Mouse (Mus musculus) neural tube, embryonic 12.5 days (tissue): ENCODE measurements around the gene AI413582. TPM values are rescaled to one million over a fixed set of nuclear protein-coding genes. Genes with fewer than 3 reads are reported as not detected.

Experiments used
- ATAC-seq: fragments of 200-750 bp; cut with Nextera tagmentation; 2 replicates; pipeline ENCODE4 v1.8.0; 2017; ENCODE audit warnings: low read depth, mild to moderate bottlenecking, moderate TSS enrichment, moderate library complexity; ENCODE audit not compliant: low FRiP score
- H3K27ac ChIP-seq: fragments of 300-500 bp; sonication (generic); 2 replicates; pipeline ENCODE4 v1.5.1; 2016
- H3K27me3 ChIP-seq: fragments of 300-500 bp; sonication (generic); replicated peaks from 2 replicates; pipeline ENCODE4 v1.6.1; 2016; ENCODE audit warnings: mild to moderate bottlenecking
- H3K36me3 ChIP-seq: fragments of 300-500 bp; sonication (generic); 2 replicates; pipeline ENCODE4 v1.6.1; 2016; ENCODE audit warnings: mild to moderate bottlenecking
- H3K4me1 ChIP-seq: fragments of 300-500 bp; sonication (generic); 2 replicates; pipeline ENCODE4 v1.6.1; 2016
- H3K4me2 ChIP-seq: fragments of 300-500 bp; sonication (generic); replicated peaks from 2 replicates; pipeline ENCODE4 v1.6.1; 2016; ENCODE audit warnings: mild to moderate bottlenecking
- H3K4me3 ChIP-seq: fragments of 300-500 bp; sonication (generic); 2 replicates; pipeline ENCODE4 v1.5.1; 2016
- H3K9ac ChIP-seq: fragments of 300-500 bp; sonication (generic); 2 replicates; pipeline ENCODE4 v1.6.1; 2016; ENCODE audit warnings: mild to moderate bottlenecking
- H3K9me3 ChIP-seq: fragments of 300-500 bp; sonication (generic); 2 replicates; pipeline ENCODE4 v1.6.1; 2016; ENCODE audit warnings: mild to moderate bottlenecking
- WGBS: fragments of 180-500 bp; shearing (Covaris S2); methylation state at CpG from one replicate; pipeline ENCODE4 v1.1.7; 2016; 5-methylcytosine and 5-hydroxymethylcytosine counted together
- polyA plus RNA-seq: library from polyadenylated mRNA; unstranded; fragments of >200 nt; fragmentation: Nextera tagmentation; extraction: Ambion mirVana; gene quantifications from 2 replicates; pipeline ENCODE4 v1.2.1, GENCODE M21; 2016

AI413582 gene
- polyA plus RNA-seq, 1 experiment from 2014 or later, result 30.9 TPM

DNA sequence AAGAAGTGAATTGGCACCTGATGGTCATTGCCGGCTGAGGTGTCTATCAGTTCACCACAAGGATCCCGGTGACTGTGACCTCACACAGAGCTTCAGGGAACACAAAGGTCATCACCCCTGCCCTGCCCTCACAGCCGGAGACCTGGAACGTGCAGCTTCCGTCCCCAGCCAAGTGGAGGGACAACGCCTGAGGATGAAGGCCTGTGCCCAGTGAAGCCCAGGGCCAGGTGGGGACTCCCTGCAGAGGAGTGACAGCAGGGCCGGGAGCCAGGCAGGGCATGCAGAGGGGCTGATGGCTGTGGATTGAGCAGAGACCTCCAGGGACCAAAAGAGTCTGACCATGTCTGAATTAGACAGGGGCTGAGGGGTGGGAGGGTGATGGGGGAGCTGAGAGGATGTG, 42.4 kb downstream of the AI413582 start:
- Histone ChIP-seq H3K27ac (no peak overlapping the region), H3K9ac (no peak overlapping the region), H3K4me2 (no peak overlapping the region), H3K4me3 (no peak overlapping the region), H3K27me3 (peaks cover 21% of the 10 kb centered on the region), H3K36me3 (no peaks in the 10 kb centered on the region), H3K9me3 (no peaks in the 10 kb centered on the region), H3K4me1 (peaks cover 16% of the 10 kb centered on the region)
- no peak for ATAC-seq
- WGBS, result 62% methylated on average over 7 of the region's 7 CpGs

DNA sequence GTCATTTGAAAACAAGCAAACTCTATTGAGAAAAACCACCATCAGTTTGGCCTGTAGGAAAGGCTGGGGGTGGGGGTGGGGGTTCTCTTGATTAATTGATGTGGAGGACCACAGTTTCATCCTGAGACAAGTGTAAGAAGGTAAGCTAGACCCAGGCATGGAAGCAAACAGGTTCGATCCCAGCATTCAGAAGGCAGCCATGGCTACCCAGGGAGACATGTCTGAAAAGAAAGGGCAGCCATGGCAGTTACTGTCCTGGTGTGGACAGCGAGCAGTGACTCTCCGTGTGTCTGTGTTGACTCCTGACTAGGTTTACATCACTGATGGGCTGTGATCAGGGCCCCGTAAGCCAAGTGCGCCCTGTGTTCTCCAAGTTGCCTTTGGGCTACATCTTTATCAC, 44.3 kb downstream of the AI413582 start, which contains the start of gene Grm4:
TSS of gene Grm4 (minus strand) at position 101 of the 400 bp plus-strand sequence.
- Histone ChIP-seq H3K9ac (no peak within 1 kb of the TSS), H3K27ac (no peak within 1 kb of the TSS), H3K36me3 (no peaks in the 10 kb centered on the region), H3K9me3 (no peaks in the 10 kb centered on the region), H3K4me1 (peaks cover 16% of the 10 kb centered on the region), H3K27me3 (peaks cover 26% of the 10 kb centered on the region), H3K4me2 (peak within 1 kb of the TSS; percentile 38), H3K4me3 (no peak within 1 kb of the TSS)
- 79% methylated on average over 5 of the region's 5 CpGs for WGBS
- no peak for ATAC-seq

DNA sequence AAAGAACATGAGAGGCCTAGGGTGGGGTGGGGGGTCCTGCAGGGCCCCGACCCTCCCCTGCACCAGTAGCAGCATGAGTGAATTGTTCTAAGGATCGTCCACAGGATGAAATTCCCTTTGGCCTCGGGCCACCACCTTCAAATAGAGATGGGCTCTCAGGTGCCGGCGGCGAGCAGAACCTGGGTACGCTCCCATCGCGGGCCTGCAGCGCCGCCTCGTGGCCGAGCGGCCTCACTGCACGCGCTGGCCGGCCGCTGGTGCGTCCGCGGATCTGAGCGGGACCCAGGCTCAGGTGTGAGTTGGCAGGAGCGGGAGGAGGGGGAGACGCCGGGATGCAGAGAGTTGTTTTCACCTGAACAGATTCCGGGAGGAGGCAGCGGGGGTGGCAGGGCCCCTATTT, 45.0 kb downstream of the AI413582 start:
- Histone ChIP-seq H3K36me3 (no peaks in the 10 kb centered on the region), H3K27ac (no peak overlapping the region), H3K4me3 (no peak overlapping the region), H3K9ac (no peak overlapping the region), H3K27me3 (peaks cover 26% of the 10 kb centered on the region), H3K4me2 (peak overlapping the region; percentile 38), H3K4me1 (peaks cover 16% of the 10 kb centered on the region), H3K9me3 (no peaks in the 10 kb centered on the region)
- 2% methylated on average over 27 of the region's 27 CpGs for WGBS
- peak; percentile 34; the same call in 1 of the 2 replicates for ATAC-seq

DNA sequence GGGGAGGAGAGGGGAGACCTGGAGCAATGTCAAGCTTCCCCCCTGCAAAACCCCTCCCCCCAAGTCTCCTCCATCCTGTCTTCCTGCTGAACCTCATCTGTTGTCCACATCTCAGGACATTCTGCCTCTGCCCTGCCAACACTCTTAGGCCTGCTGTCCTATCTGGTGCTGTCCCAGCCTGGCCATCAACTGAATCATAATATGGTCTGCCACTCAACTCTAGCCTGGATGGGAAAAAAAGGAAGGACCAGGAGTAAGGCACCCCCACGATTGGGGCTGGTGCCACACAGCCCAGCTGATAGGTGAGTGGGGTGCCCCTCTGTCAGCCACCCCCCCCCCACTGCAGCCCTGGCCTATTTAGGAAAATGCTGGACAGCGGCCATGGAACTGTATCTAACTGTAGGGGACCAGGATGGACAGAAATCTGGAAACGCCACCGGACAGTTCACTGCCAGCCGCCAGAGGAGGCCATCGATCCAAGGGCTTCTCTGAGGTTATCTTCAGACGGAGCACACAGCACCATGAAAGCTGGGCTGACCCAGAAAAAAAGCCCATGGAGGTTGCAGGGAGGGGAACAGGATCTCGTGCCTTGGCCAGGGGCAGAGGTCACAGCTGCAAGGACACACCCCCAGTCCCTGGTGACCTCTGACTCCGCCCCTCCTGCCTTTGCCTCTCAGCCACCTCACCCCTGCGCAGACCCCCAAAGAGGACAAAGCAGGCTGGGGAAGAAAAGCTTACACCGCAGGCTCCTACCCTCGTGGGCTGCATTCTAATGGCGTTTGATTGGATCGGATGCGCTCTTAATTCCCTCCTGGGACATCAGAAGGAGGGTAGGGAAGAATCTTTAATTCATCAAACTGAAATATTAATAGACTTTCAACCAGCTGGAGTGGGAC, 46.6 kb downstream of the AI413582 start:
- Histone ChIP-seq H3K4me3 (no peak overlapping the region), H3K4me2 (no peak overlapping the region), H3K4me1 (peaks cover 18% of the 10 kb centered on the region), H3K27ac (peak overlapping the region; percentile 13; the same call in 1 of the 2 replicates), H3K27me3 (peaks cover 40% of the 10 kb centered on the region), H3K9ac (no peak overlapping the region), H3K36me3 (no peaks in the 10 kb centered on the region), H3K9me3 (no peaks in the 10 kb centered on the region)
- no peak for ATAC-seq
- 29% methylated on average over 15 of the region's 15 CpGs for WGBS

DNA sequence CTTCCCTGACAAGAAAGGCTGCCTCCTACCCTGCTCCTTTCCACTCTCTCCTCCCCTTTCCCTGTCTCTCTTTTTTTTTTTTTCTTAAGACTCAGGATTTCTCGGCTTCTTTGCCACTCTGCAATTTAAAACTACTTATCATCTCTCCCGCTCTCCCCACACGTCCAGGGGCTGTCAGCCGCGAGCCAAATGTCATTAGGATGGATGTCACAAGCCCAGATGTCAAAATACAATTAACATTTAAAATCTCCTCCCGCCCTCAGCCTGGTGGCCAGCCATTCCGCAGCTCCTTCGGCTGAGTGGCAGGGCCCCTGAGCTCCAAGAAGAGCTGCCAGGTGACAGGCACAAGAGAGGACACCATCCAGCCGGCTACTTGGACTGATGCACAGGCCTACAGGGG, 47.3 kb downstream of the AI413582 start:
- no peaks in the 10 kb centered on the region for H3K36me3 ChIP-seq
- peaks cover 25% of the 10 kb centered on the region for H3K4me1 ChIP-seq
- peaks cover 47% of the 10 kb centered on the region for H3K27me3 ChIP-seq

DNA sequence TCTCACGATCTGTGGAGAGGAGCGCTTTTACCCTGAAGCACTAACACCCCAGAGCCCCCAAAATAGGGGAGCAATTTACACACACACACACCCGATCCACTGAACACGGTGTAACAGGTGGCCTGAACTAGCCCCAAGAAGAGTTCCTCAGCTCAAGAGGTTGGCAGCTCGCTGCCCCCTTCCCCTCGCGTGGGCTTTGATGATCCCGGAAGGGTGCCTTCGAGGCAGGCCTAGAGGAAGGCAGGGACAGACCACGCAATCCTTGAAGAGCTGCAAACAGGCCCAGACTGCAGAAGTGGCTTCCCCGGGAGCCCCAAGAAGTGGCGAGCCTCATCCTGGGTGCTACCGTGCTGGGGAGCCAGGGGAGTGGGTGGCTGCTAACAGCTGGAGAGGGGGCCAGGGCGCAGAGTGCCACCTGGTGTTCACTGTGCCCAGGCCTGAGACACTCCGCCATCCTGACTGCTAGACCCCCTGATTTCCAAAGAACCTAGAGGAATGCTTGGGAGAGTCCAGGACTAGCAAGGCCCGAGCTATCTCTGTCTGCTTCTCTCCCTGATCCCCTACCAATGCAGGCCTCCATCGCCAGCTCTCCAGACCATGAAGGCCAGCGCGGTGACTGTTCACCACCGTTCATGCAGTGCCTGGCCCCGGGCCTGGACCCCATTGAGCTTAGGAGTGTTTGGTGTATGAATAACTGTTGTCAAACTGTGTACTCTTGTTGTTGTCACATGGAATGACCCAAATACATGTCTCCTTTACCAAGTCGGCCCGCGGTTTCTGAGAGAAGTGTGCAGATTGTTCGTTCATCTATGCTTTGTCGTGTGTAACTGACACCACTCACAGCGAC, 51.4 kb downstream of the AI413582 start:
- Histone ChIP-seq H3K9me3 (no peaks in the 10 kb centered on the region), H3K4me1 (peaks cover 37% of the 10 kb centered on the region), H3K36me3 (no peaks in the 10 kb centered on the region), H3K9ac (no peak overlapping the region), H3K27me3 (peaks cover 66% of the 10 kb centered on the region), H3K4me3 (peak overlapping the region; percentile 69; the same call in 1 of the 2 replicates), H3K4me2 (peak overlapping the region; percentile 97), H3K27ac (no peak overlapping the region)
- 34% methylated on average over 27 of the region's 27 CpGs for WGBS
- no peak for ATAC-seq

More for the DNA sequence above, 47.3 kb downstream of the AI413582 start:
- 25% methylated on average over 9 of the region's 9 CpGs for WGBS
- no peaks in the 10 kb centered on the region for H3K9me3 ChIP-seq
- no peak for ATAC-seq
- H3K27ac ChIP-seq, result no peak overlapping the region
- no peak overlapping the region for H3K4me2 ChIP-seq
- no peak overlapping the region for H3K4me3 ChIP-seq
- H3K9ac ChIP-seq, result no peak overlapping the region

Other genes starting within 250 kb of the AI413582 start
- 2.7 and 3.4 TPM in 2 replicates for gene Grm4, start 44.4 kb downstream of the AI413582 start, polyA plus RNA-seq
- gene Hmga1, start 9.3 kb downstream of the AI413582 start, polyA plus RNA-seq, result 196 and 214 TPM in 2 replicates
- 213 and 227 TPM in 2 replicates for gene Nudt3, start 57.7 kb upstream of the AI413582 start, polyA plus RNA-seq
- not detected in 2 replicates for gene RPS10-NUDT3, start 69.5 kb upstream of the AI413582 start, polyA plus RNA-seq
- gene Rps10, start 70.9 kb upstream of the AI413582 start, polyA plus RNA-seq, result 639 and 684 TPM in 2 replicates
- gene Pacsin1, start 89.8 kb upstream of the AI413582 start, polyA plus RNA-seq, result 11.6 and 13.4 TPM in 2 replicates
- 0.13 and 0.33 TPM in 2 replicates for gene Spdef, start 163.2 kb upstream of the AI413582 start, polyA plus RNA-seq